Mouse (Mus musculus) macrophage (primary cell): Measurements from ENCODE around the gene H1f0. TPM values are rescaled to one million over a fixed set of nuclear protein-coding genes. Genes with fewer than 3 reads are reported as not detected.

ENCODE experiments used
- polyA plus RNA-seq: library from polyadenylated mRNA; stranded (reverse); fragments of 250-400 nt; gene quantifications from 3 replicates; pipeline ENCODE4 v1.2.4, GENCODE M21; 2018; ENCODE audit warnings: inconsistent platforms

The H1f0 gene
- polyA plus RNA-seq, 1 experiment from 2014 or later = 47.1 TPM

Other genes with a start within 250 kb of the H1f0 start
- 0.21 TPM in 1 of 3 replicates, not detected in the others for gene Card10, start 225.4 kb upstream of the H1f0 start, polyA plus RNA-seq
- not detected in 3 replicates for gene Cdc42ep1, start 185.8 kb upstream of the H1f0 start, polyA plus RNA-seq
- gene Lgals2, start 172.9 kb upstream of the H1f0 start, polyA plus RNA-seq = not detected in 3 replicates
- 54.0 to 74.5 TPM (median 65.4 TPM) in 3 replicates for gene Gga1, start 151.3 kb upstream of the H1f0 start, polyA plus RNA-seq
- gene Gm49510, start 128.8 kb upstream of the H1f0 start, polyA plus RNA-seq = 0.25 to 0.59 TPM in 2 of 3 replicates, not detected in the other
- gene Sh3bp1, start 128.7 kb upstream of the H1f0 start, polyA plus RNA-seq = 67.4 to 90.3 TPM (median 70.9 TPM) in 3 replicates
- 0.13 to 1.2 TPM (median 0.70 TPM) in 3 replicates for gene Pdxp, start 114.5 kb upstream of the H1f0 start, polyA plus RNA-seq
- 1,502 to 3,219 TPM (median 3,114 TPM) in 3 replicates for gene Lgals1, start 101.7 kb upstream of the H1f0 start, polyA plus RNA-seq
- gene Nol12, start 93.5 kb upstream of the H1f0 start, polyA plus RNA-seq = 18.3 to 26.2 TPM (median 18.5 TPM) in 3 replicates
- 27.0 to 38.5 TPM (median 29.5 TPM) in 3 replicates for gene Triobp, start 80.7 kb upstream of the H1f0 start, polyA plus RNA-seq
- not detected in 3 replicates for gene Galr3, start 13.4 kb downstream of the H1f0 start, polyA plus RNA-seq
- 3.9 to 9.7 TPM (median 8.3 TPM) in 3 replicates for gene Ankrd54, start 34.4 kb downstream of the H1f0 start, polyA plus RNA-seq
- gene Eif3l, start 46.7 kb downstream of the H1f0 start, polyA plus RNA-seq = 92.1 to 130 TPM (median 96.7 TPM) in 3 replicates
- 6.4 to 9.0 TPM (median 7.9 TPM) in 3 replicates for gene Micall1, start 80.4 kb downstream of the H1f0 start, polyA plus RNA-seq
- 27.6 to 119 TPM (median 69.4 TPM) in 3 replicates for gene Polr2f, start 112.6 kb downstream of the H1f0 start, polyA plus RNA-seq
- 0.56 to 1.1 TPM (median 0.74 TPM) in 3 replicates for gene 1700088E04Rik, start 112.8 kb downstream of the H1f0 start, polyA plus RNA-seq
- not detected in 3 replicates for gene Sox10, start 136.8 kb downstream of the H1f0 start, polyA plus RNA-seq
- 4.9 to 9.4 TPM (median 7.0 TPM) in 3 replicates for gene Pick1, start 200.7 kb downstream of the H1f0 start, polyA plus RNA-seq
- not detected in 3 replicates for gene Gm49486, start 200.9 kb downstream of the H1f0 start, polyA plus RNA-seq
- not detected in 3 replicates for gene Slc16a8, start 226.3 kb downstream of the H1f0 start, polyA plus RNA-seq